Mouse (Mus musculus): ENCODE measurements around the gene Bst2. TPM values are rescaled to one million over a fixed set of nuclear protein-coding genes. Genes with fewer than 3 reads are reported as not detected.

Bst2 gene
- polyA plus RNA-seq, 1 experiment from 2014 or later = 10.8 TPM

GRCm38 (mm10) chr8:71560071-71560470 lies 22.8 kb upstream of the Bst2 start:
- no peak overlapping the region for H3K4me3 ChIP-seq (ENCODE audit: control insufficient read depth in 1 of 2, insufficient read depth in 1 of 2, low read depth in 1 of 2, low read length in 2 of 2)
- 64% methylated on average over 3 of the region's 3 CpGs for WGBS

GRCm38 (mm10) chr8:71558958-71559690 lies 21.9 kb upstream of the Bst2 start:
- WGBS = 2% methylated on average over 24 of the region's 24 CpGs
- ATAC-seq (ENCODE audit: insufficient number of reproducible peaks, insufficient read depth, low FRiP score, low read depth) = peak; percentile 35
- Histone ChIP-seq H3K4me2 (ENCODE audit: low read length) (peak overlapping the region; percentile 69), H3K27ac (replicated peaks in 1 of 2; ENCODE audit: control insufficient read depth in 1 of 2, insufficient read depth in 1 of 2, low read depth in 2 of 2, low read length in 2 of 2) (no peak overlapping the region), H3K9ac (ENCODE audit: low read length) (peak overlapping the region; percentile 42; the same call in 1 of the 2 replicates), H3K9me3 (ENCODE audit: control insufficient read depth, low read length) (no peaks in the 10 kb centered on the region), H3K36me3 (ENCODE audit: control insufficient read depth, insufficient read depth, low read length) (no peaks in the 10 kb centered on the region), H3K4me1 (ENCODE audit: control insufficient read depth in 2 of 2, insufficient read depth in 2 of 2, low read length in 2 of 2) (peaks cover 7 to 13% of the 10 kb centered on the region in 2 experiments), H3K4me3 (ENCODE audit: control insufficient read depth in 1 of 2, insufficient read depth in 1 of 2, low read depth in 1 of 2, low read length in 2 of 2) (peak overlapping the region; percentile 38 to 42), H3K27me3 (ENCODE audit: control insufficient read depth, insufficient read depth, low read length) (peaks cover 79% of the 10 kb centered on the region)

More at GRCm38 (mm10) chr8:71560071-71560470, 22.8 kb upstream of the Bst2 start:
- H3K9me3 ChIP-seq (ENCODE audit: control insufficient read depth, low read length) = 0 out of 2 replicates have a peak, but pooled peaks cover 2% of the 10 kb centered on the region
- no peak for ATAC-seq (ENCODE audit: insufficient number of reproducible peaks, insufficient read depth, low FRiP score, low read depth)
- peaks cover 6 to 13% of the 10 kb centered on the region in 2 experiments for H3K4me1 ChIP-seq (ENCODE audit: control insufficient read depth in 2 of 2, insufficient read depth in 2 of 2, low read length in 2 of 2)
- no peak overlapping the region for H3K9ac ChIP-seq (ENCODE audit: low read length)
- H3K4me2 ChIP-seq (ENCODE audit: low read length) = no peak overlapping the region
- H3K27ac ChIP-seq (replicated peaks in 1 of 2; ENCODE audit: control insufficient read depth in 1 of 2, insufficient read depth in 1 of 2, low read depth in 2 of 2, low read length in 2 of 2) = no peak overlapping the region
- no peaks in the 10 kb centered on the region for H3K36me3 ChIP-seq (ENCODE audit: control insufficient read depth, insufficient read depth, low read length)
- peaks cover 79% of the 10 kb centered on the region for H3K27me3 ChIP-seq (ENCODE audit: control insufficient read depth, insufficient read depth, low read length)

GRCm38 (mm10) chr8:71558071-71558957 lies 21.1 kb upstream of the Bst2 start, which contains the start of gene Tmem221:
Gene Tmem221 (minus strand): TSS chr8:71558871.
- Histone ChIP-seq H3K27me3 (ENCODE audit: control insufficient read depth, insufficient read depth, low read length) (peaks cover 78% of the 10 kb centered on the region), H3K9ac (ENCODE audit: low read length) (peak within 1 kb of the TSS; percentile 42; the same call in 1 of the 2 replicates), H3K4me2 (ENCODE audit: low read length) (peak within 1 kb of the TSS; percentile 69), H3K27ac (replicated peaks in 1 of 2; ENCODE audit: control insufficient read depth in 1 of 2, insufficient read depth in 1 of 2, low read depth in 2 of 2, low read length in 2 of 2) (no peak within 1 kb of the TSS), H3K4me3 (ENCODE audit: control insufficient read depth in 1 of 2, insufficient read depth in 1 of 2, low read depth in 1 of 2, low read length in 2 of 2) (peak within 1 kb of the TSS; percentile 38 to 42), H3K36me3 (ENCODE audit: control insufficient read depth, insufficient read depth, low read length) (no peaks in the 10 kb centered on the region), H3K9me3 (ENCODE audit: control insufficient read depth, low read length) (no peaks in the 10 kb centered on the region), H3K4me1 (ENCODE audit: control insufficient read depth in 2 of 2, insufficient read depth in 2 of 2, low read length in 2 of 2) (peaks cover 7 to 13% of the 10 kb centered on the region in 2 experiments)
- 5% methylated on average over 70 of the region's 70 CpGs for WGBS
- ATAC-seq (ENCODE audit: insufficient number of reproducible peaks, insufficient read depth, low FRiP score, low read depth) = no peak

GRCm38 (mm10) chr8:71554644-71555043 lies 17.4 kb upstream of the Bst2 start:
- H3K36me3 ChIP-seq (ENCODE audit: control insufficient read depth, insufficient read depth, low read length) = no peaks in the 10 kb centered on the region
- no peaks in the 10 kb centered on the region for H3K9me3 ChIP-seq (ENCODE audit: control insufficient read depth, low read length)
- WGBS = 90% methylated on average over 2 of the region's 2 CpGs
- H3K4me1 ChIP-seq (ENCODE audit: control insufficient read depth in 2 of 2, insufficient read depth in 2 of 2, low read length in 2 of 2) = peaks cover 9 to 12% of the 10 kb centered on the region in 2 experiments
- H3K4me2 ChIP-seq (ENCODE audit: low read length) = no peak overlapping the region
- peaks cover 42% of the 10 kb centered on the region for H3K27me3 ChIP-seq (ENCODE audit: control insufficient read depth, insufficient read depth, low read length)
- no peak overlapping the region for H3K4me3 ChIP-seq (ENCODE audit: control insufficient read depth in 1 of 2, insufficient read depth in 1 of 2, low read depth in 1 of 2, low read length in 2 of 2)
- ATAC-seq (ENCODE audit: insufficient number of reproducible peaks, insufficient read depth, low FRiP score, low read depth) = no peak
- no peak overlapping the region for H3K9ac ChIP-seq (ENCODE audit: low read length)
- peak overlapping the region in 1 of 2 experiments; percentile 23; a peak in 1 of 4 replicates for H3K27ac ChIP-seq (replicated peaks in 1 of 2; ENCODE audit: control insufficient read depth in 1 of 2, insufficient read depth in 1 of 2, low read depth in 2 of 2, low read length in 2 of 2)

GRCm38 (mm10) chr8:71554001-71554400 lies 16.7 kb upstream of the Bst2 start:
- Histone ChIP-seq H3K4me3 (ENCODE audit: control insufficient read depth in 1 of 2, insufficient read depth in 1 of 2, low read depth in 1 of 2, low read length in 2 of 2) (no peak overlapping the region), H3K36me3 (ENCODE audit: control insufficient read depth, insufficient read depth, low read length) (no peaks in the 10 kb centered on the region), H3K27me3 (ENCODE audit: control insufficient read depth, insufficient read depth, low read length) (peaks cover 35% of the 10 kb centered on the region), H3K4me1 (ENCODE audit: control insufficient read depth in 2 of 2, insufficient read depth in 2 of 2, low read length in 2 of 2) (peaks cover 8 to 12% of the 10 kb centered on the region in 2 experiments), H3K4me2 (ENCODE audit: low read length) (no peak overlapping the region), H3K27ac (replicated peaks in 1 of 2; ENCODE audit: control insufficient read depth in 1 of 2, insufficient read depth in 1 of 2, low read depth in 2 of 2, low read length in 2 of 2) (peak overlapping the region in 1 of 2 experiments; percentile 23; a peak in 1 of 4 replicates), H3K9ac (ENCODE audit: low read length) (no peak overlapping the region), H3K9me3 (ENCODE audit: control insufficient read depth, low read length) (no peaks in the 10 kb centered on the region)
- 70% methylated on average over 6 of the region's 6 CpGs for WGBS
- no peak for ATAC-seq (ENCODE audit: insufficient number of reproducible peaks, insufficient read depth, low FRiP score, low read depth)

- no peak for ATAC-seq (ENCODE audit: insufficient number of reproducible peaks, insufficient read depth, low FRiP score, low read depth)
Measured at GRCm38 (mm10) chr8:71552770-71553169, 15.5 kb upstream of the Bst2 start.

GRCm38 (mm10) chr8:71550754-71551153 lies 13.5 kb upstream of the Bst2 start:
- Histone ChIP-seq H3K27me3 (ENCODE audit: control insufficient read depth, insufficient read depth, low read length) (peaks cover 4% of the 10 kb centered on the region; the same call in 1 of the 2 replicates), H3K9ac (ENCODE audit: low read length) (no peak overlapping the region), H3K4me3 (ENCODE audit: control insufficient read depth in 1 of 2, insufficient read depth in 1 of 2, low read depth in 1 of 2, low read length in 2 of 2) (no peak overlapping the region), H3K4me2 (ENCODE audit: low read length) (no peak overlapping the region), H3K4me1 (ENCODE audit: control insufficient read depth in 2 of 2, insufficient read depth in 2 of 2, low read length in 2 of 2) (peaks cover 0 to 9% of the 10 kb centered on the region in 2 experiments; a peak in 2 of 4 replicates), H3K36me3 (ENCODE audit: control insufficient read depth, insufficient read depth, low read length) (peaks cover 29% of the 10 kb centered on the region), H3K27ac (replicated peaks in 1 of 2; ENCODE audit: control insufficient read depth in 1 of 2, insufficient read depth in 1 of 2, low read depth in 2 of 2, low read length in 2 of 2) (no peak overlapping the region), H3K9me3 (ENCODE audit: control insufficient read depth, low read length) (no peaks in the 10 kb centered on the region)
- WGBS = 60% methylated on average over 7 of the region's 7 CpGs
- ATAC-seq (ENCODE audit: insufficient number of reproducible peaks, insufficient read depth, low FRiP score, low read depth) = no peak

More at GRCm38 (mm10) chr8:71552770-71553169, 15.5 kb upstream of the Bst2 start:
- H3K27me3 ChIP-seq (ENCODE audit: control insufficient read depth, insufficient read depth, low read length) = peaks cover 23% of the 10 kb centered on the region
- no peaks in the 10 kb centered on the region for H3K9me3 ChIP-seq (ENCODE audit: control insufficient read depth, low read length)
- peaks cover 0 to 9% of the 10 kb centered on the region in 2 experiments; a peak in 2 of 4 replicates for H3K4me1 ChIP-seq (ENCODE audit: control insufficient read depth in 2 of 2, insufficient read depth in 2 of 2, low read length in 2 of 2)
- H3K27ac ChIP-seq (replicated peaks in 1 of 2; ENCODE audit: control insufficient read depth in 1 of 2, insufficient read depth in 1 of 2, low read depth in 2 of 2, low read length in 2 of 2) = no peak overlapping the region
- H3K9ac ChIP-seq (ENCODE audit: low read length) = no peak overlapping the region
- WGBS = 55% methylated on average over 6 of the region's 6 CpGs
- H3K36me3 ChIP-seq (ENCODE audit: control insufficient read depth, insufficient read depth, low read length) = peaks cover 11% of the 10 kb centered on the region
- H3K4me2 ChIP-seq (ENCODE audit: low read length) = no peak overlapping the region
- no peak overlapping the region for H3K4me3 ChIP-seq (ENCODE audit: control insufficient read depth in 1 of 2, insufficient read depth in 1 of 2, low read depth in 1 of 2, low read length in 2 of 2)

Measured in heart, embryonic 14.5 days (tissue).